Mouse (Mus musculus) neural tube, embryonic 15.5 days (tissue): Measurements from ENCODE around the gene Foxd3. TPM values are rescaled to one million over a fixed set of nuclear protein-coding genes. Genes with fewer than 3 reads are reported as not detected.
A peak's percentile ranks its signal among the peaks of the same experiment; 100 is the strongest.

Source experiments
- ATAC-seq: fragments of 200-750 bp; cut with Nextera tagmentation; 2 replicates; pipeline ENCODE4 v1.8.0; 2017; ENCODE audit warnings: mild to moderate bottlenecking, moderate TSS enrichment, moderate library complexity; ENCODE audit not compliant: low FRiP score
- H3K27ac ChIP-seq: fragments of 300-500 bp; sonication (generic); replicated peaks from 2 replicates; pipeline ENCODE4 v1.5.1; 2015; ENCODE audit warnings: mild to moderate bottlenecking, inconsistent platforms
- H3K27me3 ChIP-seq: fragments of 300-500 bp; sonication (generic); replicated peaks from 2 replicates; pipeline ENCODE4 v1.6.1; 2015; ENCODE audit warnings: inconsistent platforms
- H3K36me3 ChIP-seq: fragments of 300-500 bp; sonication (generic); 2 replicates; pipeline ENCODE4 v1.6.1; 2015; ENCODE audit warnings: inconsistent platforms
- H3K4me1 ChIP-seq: fragments of 300-500 bp; sonication (generic); 2 replicates; pipeline ENCODE4 v1.6.1; 2015; ENCODE audit warnings: inconsistent platforms
- H3K4me2 ChIP-seq: fragments of 300-500 bp; sonication (generic); 2 replicates; pipeline ENCODE4 v1.6.1; 2015; ENCODE audit warnings: inconsistent platforms, mild to moderate bottlenecking, moderate library complexity
- H3K4me3 ChIP-seq: fragments of 300-500 bp; sonication (generic); replicated peaks from 2 replicates; pipeline ENCODE4 v1.5.1; 2015; ENCODE audit warnings: mild to moderate bottlenecking, inconsistent platforms
- H3K9ac ChIP-seq: fragments of 300-500 bp; sonication (generic); replicated peaks from 2 replicates; pipeline ENCODE4 v1.6.1; 2015; ENCODE audit warnings: mild to moderate bottlenecking, inconsistent platforms
- H3K9me3 ChIP-seq: fragments of 300-500 bp; sonication (generic); replicated peaks from 2 replicates; pipeline ENCODE4 v1.6.1; 2016; ENCODE audit warnings: inconsistent platforms
- WGBS: fragments of 180-500 bp; shearing (Covaris S2); methylation state at CpG from one replicate; pipeline ENCODE4 v1.1.7; 2015; ENCODE audit warnings: mixed read lengths; 5-methylcytosine and 5-hydroxymethylcytosine counted together
- polyA plus RNA-seq: library from polyadenylated mRNA; unstranded; fragments of >200 nt; fragmentation: Nextera tagmentation; extraction: Ambion mirVana; gene quantifications from 2 replicates; pipeline ENCODE4 v1.2.1, GENCODE M21; 2015

Gene Foxd3
- polyA plus RNA-seq, 1 experiment from 2014 or later: 3.0 TPM

GRCm38 (mm10) chr4:99650945-99651690, 5.0 kb upstream of the Foxd3 start:
- peaks cover 86% of the 10 kb centered on the region for H3K27me3 ChIP-seq
- H3K4me3 ChIP-seq: peak overlapping the region; percentile 23; the same call in 1 of the 2 replicates
- H3K9ac ChIP-seq: no peak overlapping the region
- 0 out of 2 replicates have a peak overlapping the region, but pooled peaks have one; percentile 9 for H3K27ac ChIP-seq
- ATAC-seq: no peak
- H3K4me1 ChIP-seq: peaks cover 10% of the 10 kb centered on the region
- no peaks in the 10 kb centered on the region for H3K36me3 ChIP-seq
- 2% methylated on average over 59 of the region's 59 CpGs for WGBS
- H3K9me3 ChIP-seq: no peaks in the 10 kb centered on the region
- peak overlapping the region; percentile 46 for H3K4me2 ChIP-seq

DNA sequence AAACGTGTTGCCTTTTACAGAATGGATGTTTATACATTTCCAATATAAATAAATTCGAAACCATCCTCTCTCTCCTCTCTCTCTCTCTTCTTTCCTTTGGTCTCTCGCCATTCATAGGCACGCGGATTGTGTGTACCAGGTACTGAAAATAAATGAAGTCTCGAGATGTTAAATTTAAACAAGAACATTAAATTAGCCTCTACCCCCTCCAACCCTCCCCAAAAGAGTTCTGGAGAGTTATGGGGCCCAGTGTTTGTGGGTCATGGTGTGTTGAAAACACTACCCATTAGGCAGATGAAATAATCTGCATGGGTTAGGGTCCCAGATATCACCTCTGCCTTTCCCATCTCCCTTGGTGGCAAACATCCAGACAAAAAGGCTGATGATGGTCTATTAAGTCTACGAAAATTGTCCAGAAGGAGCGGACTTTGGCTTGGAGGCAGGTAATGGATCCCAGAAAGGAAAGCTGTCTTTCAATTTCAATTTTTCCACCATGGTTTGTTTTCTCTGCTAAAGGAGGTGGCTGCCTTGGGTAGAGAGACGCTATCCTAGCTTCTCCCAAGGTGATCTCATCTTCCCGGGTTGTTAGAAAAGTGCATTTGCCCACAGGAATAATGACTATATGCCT, 4.2 kb upstream of the Foxd3 start:
- Histone ChIP-seq H3K36me3 (no peaks in the 10 kb centered on the region), H3K4me2 (peak overlapping the region; percentile 1), H3K4me1 (peaks cover 12% of the 10 kb centered on the region), H3K27me3 (peaks cover 81% of the 10 kb centered on the region), H3K27ac (no peak overlapping the region), H3K4me3 (no peak overlapping the region), H3K9ac (no peak overlapping the region), H3K9me3 (no peaks in the 10 kb centered on the region)
- WGBS: 14% methylated on average over 10 of the region's 10 CpGs
- no peak for ATAC-seq

GRCm38 (mm10) chr4:99652576-99653210, 3.4 kb upstream of the Foxd3 start:
- 2% methylated on average over 19 of the region's 19 CpGs for WGBS
- H3K4me2 ChIP-seq: peak overlapping the region; percentile 1
- H3K9ac ChIP-seq: no peak overlapping the region
- H3K27ac ChIP-seq: no peak overlapping the region
- H3K4me1 ChIP-seq: peaks cover 20% of the 10 kb centered on the region
- ATAC-seq: no peak
- H3K27me3 ChIP-seq: peaks cover 80% of the 10 kb centered on the region
- no peaks in the 10 kb centered on the region for H3K36me3 ChIP-seq
- no peaks in the 10 kb centered on the region for H3K9me3 ChIP-seq
- H3K4me3 ChIP-seq: peak overlapping the region; percentile 19

DNA sequence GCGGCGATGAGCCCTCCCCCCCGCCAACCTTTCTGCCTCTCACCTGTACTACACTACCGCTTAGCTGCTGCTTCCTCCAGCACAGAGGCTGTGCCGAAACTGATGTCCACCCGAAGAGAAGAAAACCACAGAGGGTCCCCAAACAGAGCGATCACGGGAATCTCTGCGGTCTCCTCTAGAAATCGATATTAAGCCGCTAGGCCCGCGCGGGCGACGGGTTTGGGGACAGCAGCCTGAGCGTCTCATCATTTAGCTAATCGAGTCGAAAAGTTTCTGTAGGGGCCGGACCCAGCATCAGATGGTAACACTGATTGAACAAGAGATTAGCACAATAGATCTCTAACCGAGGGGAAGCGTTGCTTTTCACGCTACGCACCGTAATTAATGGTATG, 2.9 kb upstream of the Foxd3 start:
- H3K4me3 ChIP-seq: peak overlapping the region; percentile 19
- WGBS: under 1% methylated on average over 25 of the region's 25 CpGs
- no peak for ATAC-seq
- no peak overlapping the region for H3K9ac ChIP-seq
- peak overlapping the region; percentile 1 for H3K4me2 ChIP-seq
- H3K27me3 ChIP-seq: peaks cover 79% of the 10 kb centered on the region
- no peak overlapping the region for H3K27ac ChIP-seq
- peaks cover 23% of the 10 kb centered on the region for H3K4me1 ChIP-seq
- H3K36me3 ChIP-seq: no peaks in the 10 kb centered on the region
- H3K9me3 ChIP-seq: no peaks in the 10 kb centered on the region

DNA sequence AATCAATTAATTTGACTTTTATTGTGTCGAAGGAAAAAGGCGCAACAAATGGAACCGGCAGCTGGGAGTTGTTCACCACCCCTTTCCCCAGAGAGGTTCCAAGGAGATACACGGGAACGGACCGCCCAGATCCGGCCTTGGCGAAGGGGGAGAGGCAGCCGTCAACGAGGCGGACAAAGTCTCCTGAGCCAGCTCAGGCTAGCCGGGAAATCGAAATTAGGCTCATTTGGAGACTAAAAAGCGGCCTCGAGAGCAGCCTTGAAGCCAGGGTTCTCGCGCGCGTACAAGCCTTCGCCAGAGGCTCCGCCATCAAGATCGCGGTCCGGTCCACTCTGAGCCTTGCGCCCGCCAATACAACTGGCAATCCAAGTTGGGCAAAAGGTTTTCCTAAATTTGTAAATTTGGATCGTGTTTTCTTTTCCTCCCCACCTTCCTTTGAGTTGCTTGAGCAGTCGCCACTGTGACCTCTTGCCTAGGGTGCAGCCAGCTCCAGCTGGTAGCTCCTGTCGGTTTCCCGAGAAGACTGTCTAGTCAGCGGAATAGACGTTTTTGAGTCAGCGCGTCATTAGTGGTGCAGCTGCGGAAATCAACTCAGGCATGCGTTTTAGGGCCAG, 2.4 kb upstream of the Foxd3 start:
- H3K36me3 ChIP-seq: no peaks in the 10 kb centered on the region
- H3K27ac ChIP-seq: no peak overlapping the region
- H3K27me3 ChIP-seq: peaks cover 75% of the 10 kb centered on the region
- H3K9me3 ChIP-seq: no peaks in the 10 kb centered on the region
- no peak for ATAC-seq
- H3K9ac ChIP-seq: no peak overlapping the region
- peak overlapping the region; percentile 13; the same call in 1 of the 2 replicates for H3K4me2 ChIP-seq
- H3K4me1 ChIP-seq: peaks cover 23% of the 10 kb centered on the region
- H3K4me3 ChIP-seq: peak overlapping the region; percentile 19
- 1% methylated on average over 36 of the region's 36 CpGs for WGBS

GRCm38 (mm10) chr4:99654621-99655296, 1.3 kb upstream of the Foxd3 start:
- peak overlapping the region; percentile 11; the same call in 1 of the 2 replicates for H3K4me3 ChIP-seq
- no peaks in the 10 kb centered on the region for H3K36me3 ChIP-seq
- peak overlapping the region; percentile 15; the same call in 1 of the 2 replicates for H3K4me2 ChIP-seq
- no peak overlapping the region for H3K9ac ChIP-seq
- 1% methylated on average over 27 of the region's 27 CpGs for WGBS
- no peak for ATAC-seq
- no peaks in the 10 kb centered on the region for H3K9me3 ChIP-seq
- no peak overlapping the region for H3K27ac ChIP-seq
- peaks cover 23% of the 10 kb centered on the region for H3K4me1 ChIP-seq
- peaks cover 67% of the 10 kb centered on the region for H3K27me3 ChIP-seq

DNA sequence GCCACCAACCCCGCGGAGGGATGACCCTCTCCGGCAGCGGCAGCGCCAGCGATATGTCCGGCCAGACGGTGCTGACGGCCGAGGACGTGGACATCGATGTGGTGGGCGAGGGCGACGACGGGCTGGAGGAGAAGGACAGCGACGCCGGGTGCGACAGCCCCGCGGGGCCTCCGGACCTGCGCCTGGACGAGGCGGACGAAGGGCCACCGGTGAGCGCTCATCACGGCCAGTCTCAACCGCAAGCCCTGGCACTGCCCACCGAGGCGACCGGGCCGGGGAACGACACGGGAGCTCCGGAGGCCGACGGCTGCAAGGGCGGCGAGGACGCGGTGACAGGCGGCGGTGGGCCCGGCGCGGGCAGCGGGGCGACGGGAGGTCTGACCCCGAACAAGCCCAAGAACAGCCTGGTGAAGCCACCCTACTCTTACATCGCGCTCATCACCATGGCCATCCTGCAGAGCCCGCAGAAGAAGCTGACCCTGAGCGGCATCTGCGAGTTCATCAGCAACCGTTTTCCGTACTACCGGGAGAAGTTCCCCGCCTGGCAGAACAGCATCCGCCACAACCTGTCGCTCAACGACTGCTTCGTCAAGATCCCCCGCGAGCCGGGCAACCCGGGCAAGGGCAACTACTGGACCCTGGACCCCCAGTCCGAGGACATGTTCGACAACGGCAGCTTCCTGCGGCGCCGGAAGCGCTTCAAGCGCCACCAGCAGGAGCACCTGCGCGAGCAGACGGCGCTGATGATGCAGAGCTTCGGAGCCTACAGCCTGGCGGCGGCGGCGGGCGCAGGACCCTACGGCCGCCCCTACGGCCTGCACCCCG, 718 bp downstream of the Foxd3 start:
- H3K27me3 ChIP-seq: peaks cover 68% of the 10 kb centered on the region
- WGBS: 2% methylated on average over 87 of the region's 92 CpGs

DNA sequence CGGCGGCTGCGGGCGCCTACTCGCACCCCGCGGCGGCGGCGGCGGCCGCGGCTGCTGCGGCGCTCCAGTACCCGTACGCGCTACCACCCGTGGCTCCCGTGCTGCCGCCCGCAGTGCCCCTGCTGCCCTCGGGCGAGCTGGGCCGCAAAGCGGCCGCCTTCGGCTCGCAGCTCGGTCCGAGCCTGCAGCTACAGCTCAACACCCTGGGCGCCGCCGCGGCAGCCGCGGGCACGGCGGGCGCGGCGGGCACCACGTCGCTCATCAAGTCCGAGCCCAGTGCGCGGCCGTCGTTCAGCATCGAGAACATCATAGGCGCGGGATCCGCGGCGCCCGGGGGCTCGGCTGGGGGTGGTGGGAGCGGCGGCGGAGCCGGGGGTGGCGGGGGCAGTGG, 1.3 kb downstream of the Foxd3 start:
- Histone ChIP-seq H3K9me3 (no peaks in the 10 kb centered on the region), H3K4me1 (peaks cover 17% of the 10 kb centered on the region), H3K27me3 (peaks cover 67% of the 10 kb centered on the region), H3K27ac (peak overlapping the region; percentile 54), H3K4me2 (peak overlapping the region; percentile 52), H3K36me3 (no peaks in the 10 kb centered on the region), H3K9ac (peak overlapping the region; percentile 26; the same call in 1 of the 2 replicates), H3K4me3 (peak overlapping the region; percentile 38)
- 0 out of 2 replicates have a peak, but pooled peaks have one; percentile 2 for ATAC-seq
- under 1% methylated on average over 54 of the region's 62 CpGs for WGBS

More for the DNA sequence above, 718 bp downstream of the Foxd3 start:
- H3K4me3 ChIP-seq: peak overlapping the region; percentile 38
- H3K36me3 ChIP-seq: no peaks in the 10 kb centered on the region
- H3K4me2 ChIP-seq: peak overlapping the region; percentile 52
- ATAC-seq: peak; percentile 46; the same call in 1 of the 2 replicates
- H3K9ac ChIP-seq: peak overlapping the region; percentile 26; the same call in 1 of the 2 replicates
- peaks cover 17% of the 10 kb centered on the region for H3K4me1 ChIP-seq
- H3K9me3 ChIP-seq: no peaks in the 10 kb centered on the region
- peak overlapping the region; percentile 54 for H3K27ac ChIP-seq

- Histone ChIP-seq H3K27ac (peak overlapping the region; percentile 54; the same call in 1 of the 2 replicates), H3K27me3 (peaks cover 63% of the 10 kb centered on the region), H3K36me3 (no peaks in the 10 kb centered on the region), H3K9me3 (no peaks in the 10 kb centered on the region), H3K9ac (no peak overlapping the region), H3K4me1 (peaks cover 19% of the 10 kb centered on the region), H3K4me2 (peak overlapping the region; percentile 52), H3K4me3 (peak overlapping the region; percentile 38)
- WGBS: under 1% methylated on average over 36 of the region's 41 CpGs
- no peak for ATAC-seq
These were observed 1.9 kb downstream of the Foxd3 start for GRCm38 (mm10) chr4:99657831-99658470.

GRCm38 (mm10) chr4:99658881-99659280, 2.8 kb downstream of the Foxd3 start:
- H3K4me2 ChIP-seq: no peak overlapping the region
- no peak overlapping the region for H3K4me3 ChIP-seq
- no peak overlapping the region for H3K9ac ChIP-seq
- H3K36me3 ChIP-seq: no peaks in the 10 kb centered on the region
- peaks cover 63% of the 10 kb centered on the region for H3K27me3 ChIP-seq
- peaks cover 24% of the 10 kb centered on the region for H3K4me1 ChIP-seq
- H3K27ac ChIP-seq: no peak overlapping the region
- ATAC-seq: no peak
- H3K9me3 ChIP-seq: no peaks in the 10 kb centered on the region
- 17% methylated on average over 6 of the region's 6 CpGs for WGBS
